Mouse (Mus musculus) liver, adult (tissue): Measurements from ENCODE around the gene 2610528A11Rik.

ENCODE experiments used
- GATA4 ChIP-seq: IDR thresholded peaks from 2 replicates; pipeline ENCODE4 v1.6.1; 2014; ENCODE audit warnings: mild to moderate bottlenecking, low read length; ENCODE audit not compliant: insufficient replicate concordance

The 2610528A11Rik gene

GRCm38 (mm10) chr14:37104747-37105146, 9.1 kb downstream of the 2610528A11Rik start:
- TF ChIP-seq GATA4, result no peak

GRCm38 (mm10) chr14:37102484-37102883, 11.3 kb downstream of the 2610528A11Rik start:
- TF ChIP-seq GATA4, result no peak

GRCm38 (mm10) chr14:37101531-37101930, 12.3 kb downstream of the 2610528A11Rik start:
- no peak for TF ChIP-seq GATA4

- TF ChIP-seq GATA4, result no peak
Measured at GRCm38 (mm10) chr14:37097956-37098530, 15.8 kb downstream of the 2610528A11Rik start, which contains the start of gene Cdhr1. Gene Cdhr1 (minus strand): TSS chr14:37098347.

- TF ChIP-seq GATA4, result no peak
Measured at GRCm38 (mm10) chr14:37095556-37095955, 18.3 kb downstream of the 2610528A11Rik start.

DNA sequence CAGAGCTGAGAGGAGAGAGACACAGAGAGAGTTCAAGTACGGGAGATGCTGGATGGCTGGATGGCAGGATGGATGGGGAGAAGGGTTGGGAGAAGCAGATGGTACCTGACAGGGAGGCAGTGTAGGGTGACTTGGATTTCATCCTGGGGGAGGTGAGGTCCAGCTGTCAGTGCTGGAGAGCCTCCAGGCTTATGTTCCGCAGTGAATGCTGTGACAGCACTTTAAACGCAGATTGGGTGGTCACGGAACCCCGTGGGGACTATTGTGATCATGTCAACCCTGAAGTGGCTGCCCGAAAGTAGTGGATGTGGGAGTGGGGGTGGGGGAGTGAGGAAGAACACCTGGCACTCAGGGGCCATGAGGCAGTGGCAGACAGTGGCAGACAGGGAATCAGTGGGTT, 19.4 kb downstream of the 2610528A11Rik start:
- TF ChIP-seq GATA4, result no peak

GRCm38 (mm10) chr14:37083755-37084154, 30.1 kb downstream of the 2610528A11Rik start:
- no peak for TF ChIP-seq GATA4

DNA sequence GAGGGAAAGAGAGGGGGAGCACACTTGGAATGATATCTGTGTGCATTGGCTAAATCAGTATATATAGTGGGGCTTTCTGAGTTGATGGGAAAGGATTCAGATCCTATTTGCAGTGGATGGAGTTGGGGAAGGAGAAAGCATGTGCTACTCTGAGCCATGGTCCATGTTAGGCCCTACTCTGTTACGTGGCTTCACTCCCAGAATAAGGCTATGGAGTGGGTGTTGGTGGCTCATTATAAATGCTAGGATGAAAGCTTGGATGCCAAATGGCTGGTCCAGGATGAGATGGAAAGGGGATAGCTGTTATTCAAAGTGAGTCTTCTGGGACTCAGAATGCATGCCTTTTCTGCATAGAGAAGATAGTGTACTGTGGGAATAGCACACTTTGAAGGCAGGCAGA, 33.1 kb downstream of the 2610528A11Rik start:
- TF ChIP-seq GATA4, result no peak

- no peak for TF ChIP-seq GATA4
Measured at GRCm38 (mm10) chr14:37068516-37068915, 45.3 kb downstream of the 2610528A11Rik start.

- TF ChIP-seq GATA4, result no peak
Measured at GRCm38 (mm10) chr14:37067629-37068028, 46.2 kb downstream of the 2610528A11Rik start, which contains the start of gene Lrit2. Gene Lrit2 (plus strand): TSS chr14:37067929.

DNA sequence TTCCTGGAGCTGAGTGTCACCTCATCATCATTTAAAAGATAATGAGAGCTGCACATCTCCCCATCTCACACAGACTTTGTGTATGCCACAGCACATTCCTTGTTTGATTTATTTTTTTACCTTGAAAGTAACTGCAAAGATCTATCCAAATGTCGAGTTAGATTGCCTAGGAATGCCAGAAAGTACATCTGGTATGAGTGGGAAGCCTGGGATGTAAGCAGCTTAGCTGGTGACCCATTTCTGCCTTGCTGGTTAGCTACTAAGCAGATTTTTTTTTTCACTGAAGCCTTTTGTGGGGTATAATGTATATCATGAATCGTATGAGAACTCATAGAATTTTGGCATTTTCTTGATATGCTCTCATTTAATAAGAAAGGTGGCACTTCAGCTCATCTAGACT, 47.2 kb downstream of the 2610528A11Rik start:
- no peak for TF ChIP-seq GATA4

DNA sequence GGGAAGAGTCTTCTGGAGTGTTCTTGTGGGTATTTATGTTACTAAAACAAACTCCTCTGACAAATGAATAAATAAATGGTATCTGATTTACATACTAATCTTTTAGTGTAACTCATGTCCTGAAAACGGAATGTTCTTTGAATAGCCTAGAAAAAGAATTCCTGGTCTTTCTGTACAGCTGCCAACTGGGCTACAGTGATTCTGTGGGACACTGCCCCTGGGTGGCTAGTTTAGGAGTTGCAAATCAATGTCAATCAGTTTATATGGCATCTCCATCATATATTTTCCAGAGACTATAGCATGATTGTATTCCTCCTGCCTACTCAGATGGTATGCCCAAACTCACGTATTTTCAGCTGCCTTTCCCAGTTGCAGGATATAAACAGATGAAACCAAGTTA, 49.0 kb downstream of the 2610528A11Rik start:
- TF ChIP-seq GATA4, result no peak
